Mouse (Mus musculus) heart, adult 2 months (tissue): Measurements from ENCODE around the gene Prkag2. TPM values are rescaled to one million over a fixed set of nuclear protein-coding genes. Genes with fewer than 3 reads are reported as not detected.

Source experiments
- DNase-seq, 2 experiments: peaks; one replicate each; pipeline ENCODE4 v3.0.0; 2021
- H3K27ac ChIP-seq: fragments of 200-600 bp; 2 replicates; pipeline ENCODE4 v1.8.1; 2022
- H3K27me3 ChIP-seq: fragments of 200-500 bp; 2 replicates; pipeline ENCODE4 v1.6.1; 2012; ENCODE audit warnings: mild to moderate bottlenecking, low read length, inconsistent platforms, mixed read lengths; ENCODE audit not compliant: control insufficient read depth, insufficient read depth
- H3K36me3 ChIP-seq: fragments of 200-500 bp; 2 replicates; pipeline ENCODE4 v1.6.1; 2012; ENCODE audit warnings: low read length, inconsistent platforms; ENCODE audit not compliant: control insufficient read depth, insufficient read depth
- H3K4me1 ChIP-seq: fragments of 200-500 bp; 2 replicates; pipeline ENCODE4 v1.6.1; 2011; ENCODE audit warnings: low read length; ENCODE audit not compliant: control insufficient read depth, insufficient read depth
- H3K4me3 ChIP-seq: fragments of 200-600 bp; 2 replicates; pipeline ENCODE4 v1.8.1; 2022
- H3K79me2 ChIP-seq: fragments of 200-500 bp; replicated peaks from 2 replicates; pipeline ENCODE4 v1.6.1; 2012; ENCODE audit warnings: mild to moderate bottlenecking, inconsistent platforms, low read length, moderate library complexity, mixed read lengths; ENCODE audit not compliant: control insufficient read depth, insufficient read depth
- H3K9ac ChIP-seq: fragments of 200-500 bp; 2 replicates; pipeline ENCODE4 v1.6.1; 2012; ENCODE audit warnings: low read depth, mild to moderate bottlenecking, control low read depth, inconsistent platforms, low read length, mixed read lengths
- CTCF ChIP-seq: fragments of 200-600 bp; IDR thresholded peaks from 2 replicates; pipeline ENCODE4 v1.8.1; 2022; ENCODE audit warnings: antibody characterized with exemption, mild to moderate bottlenecking, moderate library complexity
- EP300 ChIP-seq: fragments of 200-500 bp; IDR thresholded peaks from 2 replicates; pipeline ENCODE4 v1.6.1; 2011; ENCODE audit warnings: low read depth, low read length, control low read depth; ENCODE audit not compliant: insufficient read depth
- POLR2A ChIP-seq: fragments of 200-500 bp; IDR thresholded peaks from 2 replicates; pipeline ENCODE4 v1.6.1; 2011; ENCODE audit warnings: mild to moderate bottlenecking, low read depth, low read length, control low read depth; ENCODE audit not compliant: insufficient read depth
- WGBS: fragments of 180-500 bp; shearing (Covaris S2); methylation state at CpG from one replicate; pipeline ENCODE4 v1.1.7; 2018; 5-methylcytosine and 5-hydroxymethylcytosine counted together
- intact Hi-C: fragments of 180-260 bp; cut with DNase I; formaldehyde crosslinking; loops from one replicate; pipeline ENCODE4 v1.15.1; 2025
- polyA plus RNA-seq: library from polyadenylated mRNA; depleted of rRNA; stranded (reverse); fragments of >200 nt; gene quantifications from 2 replicates; pipeline ENCODE4 v1.2.3, GENCODE M21; 2012
- total RNA-seq, 2 experiments: library from RNA; stranded (reverse); gene quantifications; 2 replicates each; pipeline ENCODE4 v1.2.3; 2021

Prkag2 gene
- total and polyA plus RNA-seq, 3 experiments, result 23.9 to 25.9 (median 25.2) TPM

DNA sequence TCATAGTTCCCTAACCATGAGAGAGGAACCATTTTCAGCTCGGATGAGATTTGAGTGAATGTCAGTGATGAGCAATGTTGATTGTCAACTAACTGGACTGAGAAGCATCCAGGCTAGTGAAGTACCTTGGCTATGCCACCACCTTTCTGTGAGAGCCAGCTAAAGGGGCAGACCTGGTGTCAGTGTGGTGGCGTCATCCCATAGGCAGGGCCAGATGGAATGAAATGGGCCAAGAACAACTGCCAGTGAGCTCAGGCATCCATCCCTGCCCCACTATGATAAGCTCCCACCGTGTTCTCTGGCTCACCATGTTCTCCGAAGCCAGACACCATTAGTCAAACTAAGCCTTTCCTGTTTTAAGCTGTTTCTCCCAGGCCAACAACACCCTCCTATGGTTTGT lies 183.9 kb downstream of the Prkag2 start:
- no peaks in the 10 kb centered on the region for H3K4me1 ChIP-seq
- H3K27me3 ChIP-seq, result no peaks in the 10 kb centered on the region
- no peak for TF ChIP-seq POLR2A
- TF ChIP-seq EP300, result no peak
- TF ChIP-seq CTCF, result no peak
- H3K36me3 ChIP-seq, result no peaks in the 10 kb centered on the region
- 67% methylated on average over 4 of the region's 4 CpGs for WGBS
- H3K9ac ChIP-seq, result no peak overlapping the region
- no peak overlapping the region for H3K4me3 ChIP-seq
- no peak overlapping the region for H3K27ac ChIP-seq
- intact Hi-C loops, result no loop called here
- DNase-seq, result no peak
- no peaks in the 10 kb centered on the region for H3K79me2 ChIP-seq

DNA sequence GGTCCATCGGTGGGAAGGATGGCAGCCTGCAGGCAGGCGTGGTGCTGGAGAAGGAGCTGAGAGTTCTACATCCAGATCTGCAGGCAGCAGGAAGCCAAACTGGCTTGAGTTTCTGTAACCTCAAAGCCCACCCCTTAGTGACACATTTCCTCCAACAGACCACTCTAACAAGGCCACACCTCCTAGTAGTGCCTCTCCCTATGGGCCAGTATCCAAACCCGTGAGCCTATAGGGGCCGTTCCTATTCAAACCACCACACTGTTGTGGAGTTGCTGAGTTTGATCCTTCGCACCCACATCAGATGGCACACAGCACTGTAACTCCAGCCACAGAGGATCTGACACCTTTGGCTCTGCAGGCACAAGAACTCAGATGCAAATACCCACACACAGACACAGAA lies 185.3 kb downstream of the Prkag2 start:
- no peak for TF ChIP-seq CTCF
- TF ChIP-seq POLR2A, result no peak
- TF ChIP-seq EP300, result no peak
- DNase-seq, result no peak
- Histone ChIP-seq H3K27ac (no peak overlapping the region), H3K36me3 (no peaks in the 10 kb centered on the region), H3K4me1 (no peaks in the 10 kb centered on the region), H3K4me3 (no peak overlapping the region), H3K27me3 (no peaks in the 10 kb centered on the region), H3K9ac (no peak overlapping the region), H3K79me2 (no peaks in the 10 kb centered on the region)
- WGBS, result 59% methylated on average over 5 of the region's 5 CpGs
- intact Hi-C loops, result no loop called here

DNA sequence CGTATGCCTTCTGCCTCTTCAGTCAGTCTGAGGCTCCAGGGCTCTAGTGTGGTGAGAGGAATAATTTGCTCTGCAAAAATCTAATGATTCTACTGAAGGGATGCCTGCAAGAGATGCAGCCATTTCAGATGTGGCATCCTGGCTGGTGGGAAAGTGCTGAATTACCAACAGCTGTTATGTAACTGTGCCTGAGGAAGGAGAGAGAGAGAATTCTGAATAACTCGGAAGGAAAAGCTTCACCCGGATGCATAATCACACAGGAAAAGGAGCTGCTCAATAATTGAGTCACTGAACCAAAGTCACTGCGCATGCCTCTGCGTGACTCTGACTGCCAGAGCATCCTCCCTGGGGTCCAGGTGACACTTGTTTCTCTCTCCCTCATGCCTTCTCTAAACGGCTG lies 186.8 kb downstream of the Prkag2 start:
- TF ChIP-seq POLR2A (no peak), EP300 (no peak), CTCF (no peak)
- no peak overlapping the region for H3K9ac ChIP-seq
- no peaks in the 10 kb centered on the region for H3K27me3 ChIP-seq
- no peak overlapping the region for H3K4me3 ChIP-seq
- intact Hi-C loops, result no loop called here
- no peaks in the 10 kb centered on the region for H3K4me1 ChIP-seq
- no peaks in the 10 kb centered on the region for H3K36me3 ChIP-seq
- WGBS, result 65% methylated on average over 6 of the region's 6 CpGs
- H3K27ac ChIP-seq, result no peak overlapping the region
- no peaks in the 10 kb centered on the region for H3K79me2 ChIP-seq
- DNase-seq, result no peak

DNA sequence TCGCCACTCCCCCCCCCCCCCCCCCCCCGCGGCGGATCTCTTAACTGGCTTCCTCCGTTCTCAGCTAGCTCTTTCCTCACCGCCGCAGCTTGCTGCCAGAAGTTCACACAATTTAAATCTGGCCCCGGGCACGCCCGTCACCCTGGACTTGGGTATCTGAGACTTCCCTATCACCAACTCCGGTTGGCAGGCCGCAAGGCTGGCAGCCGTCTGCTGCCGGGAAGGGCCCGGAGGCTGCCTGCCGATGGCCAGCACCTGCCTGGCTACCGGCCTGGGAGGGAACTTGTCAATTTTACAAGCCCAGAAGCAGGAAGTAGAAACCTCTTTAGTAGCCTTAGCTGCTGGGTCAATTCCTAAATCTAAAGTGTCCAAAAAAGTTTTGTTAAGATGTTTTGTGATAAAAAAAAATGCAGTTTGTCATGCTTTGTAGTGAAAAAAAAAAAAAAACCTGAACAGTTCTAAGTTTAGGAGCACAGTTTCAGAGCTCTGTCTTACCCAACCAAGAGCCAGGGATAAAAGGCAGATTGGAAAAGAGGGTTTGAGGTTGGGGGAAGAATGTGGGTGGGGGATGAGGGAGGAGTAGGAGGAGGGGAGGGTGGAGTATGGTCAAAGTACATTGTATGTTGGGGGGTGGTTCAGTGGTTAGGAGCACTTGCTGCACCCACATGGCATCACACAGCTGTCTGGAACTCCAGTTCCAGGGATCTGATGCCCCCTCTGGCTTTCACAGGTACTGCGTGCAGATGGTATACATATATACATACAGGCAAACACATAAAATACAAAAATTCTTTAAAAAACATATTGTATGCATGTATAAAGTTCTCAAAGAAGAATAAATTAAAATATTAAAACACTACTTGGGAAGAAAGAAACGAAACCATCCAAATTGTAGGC lies 191.4 kb downstream of the Prkag2 start:
- intact Hi-C loops, result loop anchor here (2.0 to 5.0 kb wide), 3 partner anchors 53 to 222 kb away; partner anchors contain the start of genes Nub1 and Rheb
- peak; percentile 83 to 91 for DNase-seq
- Histone ChIP-seq H3K27me3 (no peaks in the 10 kb centered on the region), H3K36me3 (no peaks in the 10 kb centered on the region), H3K79me2 (no peaks in the 10 kb centered on the region), H3K4me3 (peak overlapping the region; percentile 89), H3K4me1 (peaks cover 1% of the 10 kb centered on the region), H3K9ac (peak overlapping the region; percentile 47), H3K27ac (peak overlapping the region; percentile 86)
- WGBS, result 13% methylated on average over 15 of the region's 19 CpGs
- TF ChIP-seq CTCF (peak; percentile 64), EP300 (no peak)

DNA sequence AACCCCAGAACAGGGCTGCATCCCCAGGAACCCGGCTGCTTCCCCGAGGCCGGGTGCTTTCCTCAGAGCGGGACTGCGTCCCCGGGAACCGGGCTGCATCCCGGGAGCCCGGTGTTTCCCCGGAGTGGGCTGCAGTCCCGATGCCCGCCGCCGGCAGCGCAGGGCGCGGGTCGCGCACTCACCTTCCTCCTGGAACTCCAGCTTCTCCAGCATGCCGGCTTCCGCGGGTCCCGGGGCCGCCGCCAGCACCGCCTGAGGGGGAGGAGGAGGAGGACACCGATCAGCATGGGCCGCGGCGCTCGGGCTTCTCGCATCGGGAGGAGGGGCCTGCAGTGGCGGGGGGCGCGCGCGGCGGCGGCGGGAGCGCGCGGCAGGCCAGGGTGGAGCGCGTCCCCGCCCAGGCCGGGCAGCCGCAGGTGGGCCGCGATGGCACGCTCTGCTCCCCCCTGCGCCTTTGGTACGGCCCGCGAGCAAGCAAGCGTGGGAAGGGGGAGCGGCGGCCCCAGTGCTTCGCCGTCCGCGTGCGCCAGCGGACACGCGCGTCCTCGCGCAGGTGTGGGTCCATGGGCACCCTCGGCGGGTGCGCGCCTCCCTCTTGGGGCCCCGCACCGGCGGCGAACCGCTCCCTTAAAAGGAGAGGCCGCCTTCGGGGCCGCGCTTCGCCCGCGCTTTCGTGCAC lies 192.2 kb downstream of the Prkag2 start:
- under 1% methylated on average over 78 of the region's 87 CpGs for WGBS
- peak overlapping the region; percentile 82 for H3K9ac ChIP-seq
- H3K27me3 ChIP-seq, result no peaks in the 10 kb centered on the region
- H3K4me3 ChIP-seq, result peak overlapping the region; percentile 89
- peak overlapping the region; percentile 86 for H3K27ac ChIP-seq
- peaks cover 1% of the 10 kb centered on the region for H3K4me1 ChIP-seq
- intact Hi-C loops, result loop anchor here (2.0 to 5.0 kb wide), 3 partner anchors 54 to 221 kb away; partner anchors contain the start of genes Nub1 and Rheb
- peak; percentile 90 to 92 for DNase-seq
- peak; percentile 81 for TF ChIP-seq CTCF
- TF ChIP-seq EP300, result no peak
- no peaks in the 10 kb centered on the region for H3K79me2 ChIP-seq
- no peaks in the 10 kb centered on the region for H3K36me3 ChIP-seq

DNA sequence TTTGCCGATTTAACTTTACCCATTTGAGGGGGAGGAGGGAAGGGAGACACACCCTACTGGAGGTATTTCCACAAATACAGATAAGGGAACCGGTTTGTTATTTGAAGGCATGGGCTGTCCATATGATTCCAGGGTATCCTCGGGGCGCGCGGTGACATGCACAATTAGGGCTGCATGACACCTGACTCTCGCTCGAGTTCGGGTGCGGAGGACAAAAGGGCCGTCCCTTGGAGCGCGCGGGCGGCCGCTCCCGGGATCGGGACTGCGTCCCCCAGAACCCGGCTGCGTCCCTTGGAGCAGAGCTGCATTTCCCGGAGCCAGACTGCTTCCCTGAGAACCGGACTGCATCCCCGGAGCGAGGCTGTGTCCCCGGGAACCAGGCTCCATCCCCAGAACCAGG lies 192.7 kb downstream of the Prkag2 start:
- peak overlapping the region; percentile 89 for H3K4me3 ChIP-seq
- peak overlapping the region; percentile 86 for H3K27ac ChIP-seq
- H3K36me3 ChIP-seq, result no peaks in the 10 kb centered on the region
- H3K79me2 ChIP-seq, result no peaks in the 10 kb centered on the region
- TF ChIP-seq POLR2A (no peak), EP300 (no peak), CTCF (no peak)
- H3K9ac ChIP-seq, result peak overlapping the region; percentile 82
- intact Hi-C loops, result loop anchor here (2.0 to 5.0 kb wide), 3 partner anchors 55 to 220 kb away; partner anchors contain the start of genes Nub1 and Rheb
- H3K4me1 ChIP-seq, result peaks cover 3% of the 10 kb centered on the region
- H3K27me3 ChIP-seq, result no peaks in the 10 kb centered on the region
- DNase-seq, result no peak
- WGBS, result 2% methylated on average over 26 of the region's 26 CpGs
